Mouse (Mus musculus) urinary bladder, adult 2 months (tissue): ENCODE measurements around the gene Samd4b. TPM values are rescaled to one million over a fixed set of nuclear protein-coding genes. Genes with fewer than 3 reads are reported as not detected.

Source experiments
- DNase-seq: peaks from one replicate; pipeline ENCODE4 v3.0.0; 2022; ENCODE audit warnings: low spot score
- polyA plus RNA-seq: library from polyadenylated mRNA; depleted of rRNA; stranded (reverse); fragments of >200 nt; gene quantifications from 2 replicates; pipeline ENCODE4 v1.2.3, GENCODE M21; 2012

Samd4b gene
- polyA plus RNA-seq, 1 experiment, result 49.9 TPM

DNA sequence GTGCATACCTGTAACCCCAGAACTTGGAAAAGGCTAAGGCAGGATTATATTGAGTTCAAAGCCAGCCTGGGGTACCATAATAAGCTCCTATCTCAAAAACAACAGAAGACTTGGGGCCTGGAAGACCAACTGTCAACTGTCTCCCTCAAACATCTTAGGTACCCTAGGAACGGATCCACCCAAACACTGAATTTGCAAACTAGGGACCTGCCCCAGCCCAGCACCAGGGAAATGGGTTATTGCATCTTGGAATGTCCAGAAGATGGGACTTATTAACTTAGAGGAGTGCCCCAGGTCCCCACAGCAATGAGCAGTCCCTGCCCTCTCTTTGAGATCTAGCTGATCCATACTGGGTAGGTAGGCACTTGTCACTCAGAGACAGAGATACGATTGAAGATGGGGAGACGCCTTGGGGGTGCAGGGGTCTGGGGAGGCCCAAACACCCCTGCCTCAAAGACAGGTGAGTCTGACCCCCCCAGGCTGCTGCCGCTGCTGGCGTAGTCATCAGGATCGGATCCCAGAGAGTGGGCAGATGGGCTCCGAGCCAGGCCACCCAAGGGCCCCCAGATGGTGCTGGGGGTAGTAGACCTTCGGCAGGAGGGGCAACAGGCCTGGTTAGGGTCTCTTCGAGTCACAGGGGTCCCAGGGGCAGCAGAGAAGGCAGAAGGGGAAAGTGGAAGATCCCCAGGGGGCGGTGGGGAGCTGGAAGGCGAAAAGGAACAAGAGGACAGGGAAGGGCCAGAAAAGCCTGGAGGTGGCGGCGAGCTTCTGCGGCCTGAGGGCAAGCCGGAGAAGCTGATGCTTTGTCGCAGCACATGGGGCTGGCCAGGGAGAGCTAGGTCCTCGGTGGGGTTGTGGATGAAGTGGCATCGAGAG, 220.5 kb downstream of the Samd4b start:
- DNase-seq, result no peak

DNA sequence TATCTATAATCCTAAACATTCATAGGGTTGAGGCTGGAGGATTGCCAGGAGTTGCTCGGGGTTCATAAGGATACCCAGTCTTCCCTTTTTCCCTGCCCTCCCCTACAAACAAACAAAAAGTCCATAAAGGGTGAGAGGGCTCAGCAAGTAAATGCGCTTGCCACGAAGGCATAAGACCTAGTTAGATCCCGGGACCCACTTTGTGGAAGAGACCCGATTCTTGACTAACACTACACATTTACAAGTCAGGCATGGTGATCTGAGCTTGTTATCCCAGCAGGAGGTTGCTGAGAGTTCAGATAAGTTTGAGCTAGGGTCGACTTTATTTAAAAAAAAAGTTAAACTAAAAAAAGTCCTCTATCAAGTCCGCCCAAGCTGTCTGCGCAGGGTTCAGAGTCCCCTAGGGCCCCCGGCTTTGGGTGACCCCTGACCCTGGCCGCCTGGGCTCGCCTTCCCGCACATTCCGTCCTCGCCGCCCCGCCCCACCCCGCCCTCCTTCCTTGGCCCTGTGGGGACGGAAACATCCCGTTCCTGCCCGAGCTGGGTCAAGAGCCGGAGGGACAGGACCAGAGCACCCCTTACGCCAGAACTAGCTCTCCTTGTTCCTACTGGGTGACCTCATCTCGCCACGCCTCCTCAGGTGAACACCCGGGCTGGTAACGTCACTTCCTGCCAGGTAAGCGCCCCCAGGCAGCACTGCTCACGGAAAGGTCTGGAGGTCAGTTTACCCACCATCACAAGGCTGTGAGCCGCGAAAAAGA, 221.8 kb downstream of the Samd4b start:
- peak; percentile 76 for DNase-seq

DNA sequence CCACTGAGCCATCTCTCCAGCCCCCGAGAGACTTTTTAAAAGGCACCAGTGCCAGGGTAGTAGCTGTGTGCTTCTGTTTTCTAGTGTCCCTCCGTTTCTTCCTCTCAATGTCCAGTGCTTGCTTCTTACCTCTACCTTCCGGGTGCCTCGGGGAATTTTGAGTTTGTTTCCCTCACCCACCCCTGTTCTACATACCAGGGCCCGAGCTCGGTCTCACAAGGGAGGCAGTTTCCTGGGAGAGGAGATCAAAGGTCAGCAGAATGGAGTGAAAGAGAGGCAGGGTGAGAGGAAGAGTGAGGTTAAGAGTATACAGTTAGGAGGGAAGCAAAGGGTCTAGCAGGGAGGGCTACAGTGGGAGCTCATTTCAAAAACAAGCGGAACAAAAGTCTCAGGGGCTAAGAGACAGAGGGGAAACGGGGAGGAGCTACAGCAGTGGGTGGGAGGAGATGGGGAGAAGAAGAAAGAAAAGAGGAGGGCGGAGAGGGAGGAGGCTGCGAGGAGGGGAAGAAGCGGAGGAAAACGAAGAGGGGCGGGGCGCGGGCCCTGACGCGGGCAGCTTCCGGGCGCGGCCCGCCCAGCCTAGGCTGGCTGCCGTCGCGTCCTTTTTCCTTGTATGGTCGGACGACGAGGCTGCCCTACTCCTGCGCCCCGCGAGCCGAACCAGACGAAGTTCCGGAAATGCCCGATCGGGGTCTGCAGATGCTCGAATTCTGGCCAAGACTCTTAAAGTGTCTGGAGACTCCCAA, 222.6 kb downstream of the Samd4b start:
- DNase-seq, result peak; percentile 86

DNA sequence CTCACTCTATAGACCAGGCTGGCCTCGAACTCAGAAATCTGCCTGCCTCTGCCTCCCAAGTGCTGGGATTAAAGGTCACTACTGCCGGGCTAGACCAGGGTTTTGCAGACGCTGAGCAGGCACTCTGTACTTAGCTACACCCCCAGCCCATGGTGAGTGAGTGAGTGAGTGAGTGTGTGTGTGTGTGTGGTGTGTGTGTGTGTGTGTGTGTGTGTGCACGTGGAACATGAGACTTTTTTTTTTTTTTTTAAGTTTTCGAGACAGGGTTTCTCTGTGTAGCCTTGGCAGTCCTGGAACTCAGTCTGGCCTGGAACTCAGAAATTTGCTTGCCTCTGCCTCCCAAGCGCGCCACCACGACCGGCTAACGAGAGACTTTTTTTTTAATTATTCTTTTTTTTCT, 223.3 kb downstream of the Samd4b start:
- DNase-seq, result no peak

DNA sequence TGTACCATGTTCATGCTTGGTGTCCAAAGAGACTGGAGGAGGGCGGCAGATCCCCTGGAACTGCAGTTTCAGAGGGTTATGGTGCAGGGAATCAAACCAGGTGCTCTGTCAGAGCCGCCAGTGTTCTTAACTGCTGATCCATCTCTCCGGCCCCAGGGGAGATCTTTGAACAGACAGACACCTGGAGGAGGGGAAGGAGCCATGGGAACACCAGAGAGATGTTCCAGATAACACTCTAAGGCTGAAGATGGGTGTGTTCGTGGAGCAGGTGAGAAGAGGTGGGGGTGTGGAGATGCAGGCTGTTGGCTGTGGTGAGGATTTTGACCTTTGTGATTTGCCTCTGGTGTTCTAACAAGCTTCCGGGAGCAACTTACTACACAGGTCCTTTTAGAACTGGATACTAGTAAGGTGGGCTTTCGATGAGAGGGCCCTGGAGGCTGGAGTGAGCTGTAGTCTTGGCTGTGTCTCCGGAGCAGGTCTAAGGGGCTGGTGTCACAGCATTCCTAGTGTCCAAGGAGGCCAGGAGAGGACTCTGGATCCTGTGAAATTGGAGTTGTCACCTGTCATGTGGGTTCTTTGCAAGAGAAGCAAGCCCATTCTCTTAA, 224.0 kb downstream of the Samd4b start:
- DNase-seq, result no peak

DNA sequence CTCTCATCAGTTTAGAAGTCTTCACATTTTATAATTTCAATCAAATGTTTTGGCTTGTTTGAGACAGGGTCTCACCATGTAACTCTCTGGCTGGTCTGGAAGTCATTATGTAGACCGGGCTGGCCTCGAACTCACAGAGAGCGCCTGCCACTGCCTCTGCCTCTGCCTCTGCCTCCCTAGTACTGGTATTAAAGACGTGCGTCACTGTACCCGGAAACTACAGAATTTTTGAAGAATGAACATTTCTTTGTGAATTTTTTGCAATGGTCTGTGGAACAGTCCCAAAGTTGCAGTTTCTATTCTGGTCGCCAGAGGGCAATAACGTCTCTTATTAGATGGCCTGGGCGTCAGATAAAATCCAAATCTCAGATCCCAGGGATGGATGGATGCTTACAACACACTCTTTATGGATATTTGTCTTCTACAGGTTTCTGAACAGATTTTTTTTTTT, 224.8 kb downstream of the Samd4b start:
- no peak for DNase-seq

DNA sequence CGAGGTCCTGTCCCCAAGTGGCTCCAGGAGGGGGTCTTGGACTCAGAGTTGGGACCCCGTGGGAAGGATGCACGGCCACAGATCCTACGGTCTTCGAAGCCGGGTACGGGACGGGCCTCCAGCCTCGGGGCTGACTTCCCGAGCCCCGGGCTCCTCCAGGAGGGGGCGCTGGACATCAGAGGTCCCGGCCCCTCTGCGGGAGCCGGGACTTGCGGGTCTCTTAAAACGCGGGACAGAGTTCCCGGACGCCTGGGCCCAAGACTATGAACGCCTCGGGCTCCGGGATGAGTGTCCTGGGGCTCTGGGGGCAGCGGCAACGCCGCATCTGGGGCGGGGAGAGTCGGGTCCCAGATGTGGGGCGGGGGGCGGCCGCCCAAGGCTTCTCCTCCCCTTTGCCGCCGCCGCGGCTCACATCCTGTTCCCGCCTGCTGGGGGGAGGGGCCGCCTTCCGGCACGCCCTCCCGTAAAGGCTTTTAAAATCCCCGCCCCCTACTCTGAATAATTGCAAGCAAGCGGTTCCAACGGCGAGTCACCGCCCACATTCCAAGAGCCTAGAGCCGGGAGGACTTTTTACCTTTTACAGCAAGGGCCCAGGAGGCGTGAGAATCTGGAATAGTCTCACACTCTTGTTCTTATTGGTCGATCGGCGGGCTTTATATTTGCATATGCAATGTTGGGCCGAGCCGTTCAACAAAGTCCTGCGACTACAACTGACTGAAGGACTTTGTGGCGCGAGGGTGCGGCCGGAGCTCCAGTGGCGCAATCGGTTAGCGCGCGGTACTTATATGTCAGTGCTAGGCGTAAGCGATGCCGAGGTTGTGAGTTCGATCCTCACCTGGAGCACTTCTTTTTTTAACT, 225.5 kb downstream of the Samd4b start, which contains the start of gene Plekhg2:
Gene Plekhg2, minus strand, starts transcription at position 349 of the 858 bp plus-strand sequence.
- peak; percentile 99 for DNase-seq

DNA sequence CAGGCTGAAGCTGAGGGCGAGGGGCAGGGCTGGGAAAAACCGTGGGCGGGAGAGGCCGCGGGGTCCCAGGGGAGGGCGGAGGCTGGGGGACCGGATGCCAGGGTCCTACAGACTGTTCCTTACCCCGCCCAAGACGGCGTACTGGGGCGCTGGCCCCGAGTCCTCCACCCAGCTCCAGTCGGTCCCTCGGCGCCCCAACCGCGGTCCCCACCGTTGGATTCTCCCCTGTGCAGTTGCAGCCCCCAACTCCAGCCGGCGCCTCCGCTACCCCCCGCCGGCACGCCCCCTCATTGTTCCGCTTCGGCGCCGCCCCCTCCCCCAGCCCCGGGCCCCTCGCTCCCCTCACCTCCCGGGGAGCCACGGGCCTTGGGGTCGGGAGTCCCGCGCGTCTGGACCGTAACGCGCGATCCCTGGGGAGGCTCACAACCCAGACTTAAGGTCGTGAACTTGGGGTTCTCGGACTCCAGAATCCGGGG, 226.4 kb downstream of the Samd4b start:
- peak; percentile 52 for DNase-seq

DNA sequence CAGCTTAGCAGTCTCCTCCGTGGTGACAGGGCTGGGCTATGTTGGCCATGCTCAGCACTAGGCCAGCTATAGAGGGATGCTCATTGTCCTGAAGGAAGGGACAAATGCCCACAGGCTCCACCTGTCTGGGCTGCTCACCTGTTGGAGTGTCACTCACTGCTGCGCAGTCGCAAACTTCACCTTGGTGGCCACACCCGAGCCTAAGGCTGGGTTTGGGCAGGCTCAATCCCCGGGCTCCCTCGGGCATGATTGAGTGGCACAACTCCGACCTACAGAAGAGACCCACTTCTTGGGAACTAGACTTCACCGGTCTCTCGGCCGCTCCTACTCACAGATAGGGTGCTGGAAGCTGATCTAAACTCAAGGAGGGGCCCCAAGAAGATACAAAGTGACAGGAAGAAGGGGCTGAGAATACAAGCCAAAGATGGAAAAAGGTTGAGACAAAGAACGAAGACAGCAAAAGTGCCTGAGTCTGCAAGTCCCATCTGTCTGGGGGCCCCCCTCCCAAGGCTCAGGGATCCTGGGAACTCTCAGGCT, 226.9 kb downstream of the Samd4b start:
- peak; percentile 50 for DNase-seq

DNA sequence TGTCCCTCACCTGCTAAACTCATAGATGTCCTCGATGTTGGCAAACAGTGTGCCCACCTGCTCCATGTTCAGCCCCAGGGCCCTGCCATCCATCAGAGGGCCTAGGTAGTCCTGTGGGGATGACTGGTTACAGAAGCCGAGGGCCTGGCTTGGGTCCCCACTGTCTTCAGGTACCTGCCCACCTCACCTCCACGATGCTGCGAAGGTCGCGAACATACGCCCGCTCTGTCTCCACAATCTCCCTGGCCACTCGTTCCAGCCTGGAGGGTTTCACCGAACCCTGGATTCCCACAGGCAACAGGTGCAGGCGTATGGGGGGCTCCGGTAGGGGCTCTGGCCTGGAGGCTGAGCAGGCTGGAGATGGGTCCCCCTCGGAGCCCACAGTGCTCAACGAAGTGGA, 227.9 kb downstream of the Samd4b start:
- no peak for DNase-seq

DNA sequence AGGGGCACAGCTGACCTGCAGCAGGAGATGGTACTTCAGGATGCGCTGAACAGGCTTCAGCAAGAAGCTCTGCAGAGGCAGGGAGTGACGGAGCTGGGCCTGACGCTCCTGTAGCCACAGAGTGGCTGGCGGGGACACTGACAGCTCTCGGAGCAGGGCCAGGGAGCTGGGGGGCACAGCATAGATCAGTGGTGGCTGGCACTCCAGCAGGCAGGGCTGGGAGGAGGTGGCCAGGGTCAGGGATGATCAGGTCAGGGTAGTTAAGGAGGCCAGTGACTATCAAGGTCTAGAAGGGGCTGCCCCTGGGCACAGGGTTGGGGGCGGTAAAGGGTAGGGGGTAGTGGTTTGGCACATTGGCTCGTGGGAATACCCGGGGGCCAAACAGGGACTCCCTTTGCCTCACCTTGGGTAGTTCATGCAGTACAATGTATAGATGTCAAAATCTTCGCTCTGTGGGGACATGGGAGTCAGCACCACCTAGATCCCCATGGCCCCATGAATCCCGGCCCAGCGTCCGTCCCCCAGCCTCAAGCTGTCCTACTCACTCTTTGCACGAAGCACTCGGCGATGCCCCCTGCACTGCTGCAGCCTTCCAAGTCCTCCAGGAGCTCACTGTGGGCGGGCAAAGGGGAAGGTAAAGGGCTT, 229.5 kb downstream of the Samd4b start:
- DNase-seq, result no peak

DNA sequence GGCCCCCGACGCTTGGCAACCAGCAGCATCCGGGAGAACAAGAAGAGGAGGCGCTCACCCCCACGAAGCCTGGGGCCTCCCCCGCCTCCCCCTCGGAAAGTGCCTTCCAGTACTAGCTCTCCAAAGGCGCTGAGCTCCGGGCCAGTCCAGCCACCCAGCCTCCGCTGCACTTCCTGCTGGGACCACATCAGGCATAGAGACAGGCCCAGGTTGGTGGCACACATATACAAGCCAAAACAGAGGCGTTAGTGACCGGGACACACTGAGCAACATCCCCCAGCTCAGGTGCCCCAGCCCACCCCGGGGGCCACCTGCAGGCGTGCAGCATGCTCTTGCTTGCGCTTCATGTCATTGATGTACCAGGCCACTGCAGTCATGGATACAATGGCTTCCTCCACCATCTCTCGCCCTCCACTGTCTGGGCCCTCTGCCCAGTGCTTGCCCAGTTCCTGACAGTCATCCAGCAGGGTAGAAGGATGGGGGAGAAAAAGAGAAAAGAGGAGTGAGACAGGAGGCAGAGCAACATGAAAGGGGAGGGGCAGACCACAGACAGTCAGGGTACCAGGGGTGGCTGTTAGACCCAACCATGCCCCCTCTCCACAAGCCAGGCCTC, 230.2 kb downstream of the Samd4b start:
- DNase-seq, result no peak

DNA sequence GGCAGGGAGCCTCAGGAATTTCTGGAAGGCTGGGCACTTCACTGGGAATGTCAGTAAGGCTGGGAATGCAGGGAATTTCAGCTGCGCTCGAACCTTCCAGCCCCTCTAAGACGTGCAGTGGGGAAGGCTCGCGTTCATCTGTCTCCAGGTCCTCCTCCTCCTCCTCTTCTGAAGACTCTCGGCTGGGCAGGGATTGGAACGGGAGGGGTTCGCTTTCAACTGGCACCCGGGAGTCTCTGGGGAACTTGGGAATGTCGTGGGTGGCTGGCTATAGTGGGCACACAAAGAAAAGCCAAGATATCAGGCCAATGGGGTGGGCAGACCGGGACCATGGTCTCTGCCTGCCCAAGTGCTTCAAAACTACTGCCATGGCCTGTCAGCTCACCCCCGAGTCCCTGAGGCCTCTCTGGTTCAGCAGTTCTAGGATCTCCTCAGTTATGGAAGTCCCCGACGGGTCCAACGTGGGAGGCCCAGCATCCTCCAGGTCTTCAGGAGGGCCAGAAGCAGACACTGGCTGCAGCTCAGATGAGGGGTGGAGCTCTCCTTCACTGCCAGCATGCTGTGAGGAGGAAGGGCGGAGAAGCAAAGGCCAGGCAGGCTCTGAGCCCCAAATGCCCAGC, 235.4 kb downstream of the Samd4b start:
- no peak for DNase-seq

DNA sequence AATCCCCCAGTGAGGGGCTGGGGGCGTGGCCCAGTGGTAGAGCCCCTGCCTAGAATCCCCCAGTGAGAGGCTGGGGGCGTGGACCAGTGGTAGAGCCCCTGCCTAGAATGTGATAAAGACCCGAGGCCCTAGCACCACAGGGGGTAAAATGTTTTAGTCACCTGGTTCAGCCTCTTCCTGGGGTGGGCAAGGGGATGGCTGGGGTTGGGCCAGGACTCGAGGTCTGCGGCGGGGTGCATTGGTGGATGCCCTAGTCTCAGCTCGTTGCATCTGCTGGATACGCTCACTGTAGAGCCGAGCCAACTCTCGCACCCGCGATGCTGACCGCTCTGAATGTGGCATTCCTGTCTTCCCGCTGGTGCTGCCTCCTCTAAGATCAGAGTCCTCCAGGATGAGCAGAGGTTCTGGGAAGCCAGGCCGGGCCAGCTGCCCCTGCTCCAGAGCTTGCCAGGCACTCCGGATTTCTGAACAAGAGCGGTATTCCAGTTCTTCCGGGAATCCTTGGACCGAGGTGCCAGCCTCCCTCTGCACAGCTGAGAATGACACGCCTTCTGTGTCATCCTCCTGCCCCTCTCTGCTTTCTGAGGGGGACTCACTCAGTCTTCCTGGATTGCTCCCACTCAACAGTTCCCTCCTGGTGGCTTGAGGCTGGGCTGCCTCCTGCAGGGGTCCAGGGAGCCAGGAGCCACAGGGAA, 236.2 kb downstream of the Samd4b start:
- no peak for DNase-seq

DNA sequence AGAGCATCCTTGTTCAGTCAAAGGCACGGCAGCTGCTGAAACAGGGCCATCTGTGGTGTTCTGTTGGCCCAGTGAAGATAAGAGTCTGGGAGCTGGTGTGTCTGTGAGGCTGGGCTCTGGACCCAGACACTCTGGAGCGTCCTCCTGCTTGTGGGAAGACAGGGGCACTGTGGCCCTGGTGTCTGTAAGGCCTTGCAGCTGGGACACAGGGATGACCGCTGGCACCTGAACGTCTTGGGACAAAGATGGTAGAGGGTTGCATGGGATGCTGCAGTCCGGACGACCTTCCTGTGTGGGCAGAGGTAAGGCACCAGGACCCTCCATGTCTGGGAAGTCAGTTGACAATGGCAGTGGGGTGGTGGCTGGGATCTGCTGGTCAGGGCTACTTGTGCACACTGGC, 237.7 kb downstream of the Samd4b start:
- DNase-seq, result no peak

DNA sequence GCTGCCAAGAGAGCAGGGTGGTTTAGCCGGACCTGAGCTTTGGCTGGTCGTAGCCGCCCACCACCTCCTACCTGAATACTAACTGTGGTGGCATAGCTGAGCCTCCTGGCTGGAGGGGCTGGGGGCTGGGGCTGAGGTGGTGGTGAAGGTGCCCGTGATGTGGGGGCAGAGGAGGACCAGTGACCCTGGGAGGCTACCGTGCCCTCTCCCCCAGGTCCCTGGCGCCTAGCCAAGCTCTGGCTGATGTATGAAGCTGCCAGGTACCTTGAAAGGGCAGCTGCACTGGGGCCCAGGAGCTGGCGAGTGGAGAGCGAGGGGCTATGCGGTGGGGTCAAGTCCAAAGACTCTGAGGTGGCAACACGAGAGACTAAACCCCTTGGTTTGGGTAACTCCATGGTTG, 238.1 kb downstream of the Samd4b start:
- no peak for DNase-seq

DNA sequence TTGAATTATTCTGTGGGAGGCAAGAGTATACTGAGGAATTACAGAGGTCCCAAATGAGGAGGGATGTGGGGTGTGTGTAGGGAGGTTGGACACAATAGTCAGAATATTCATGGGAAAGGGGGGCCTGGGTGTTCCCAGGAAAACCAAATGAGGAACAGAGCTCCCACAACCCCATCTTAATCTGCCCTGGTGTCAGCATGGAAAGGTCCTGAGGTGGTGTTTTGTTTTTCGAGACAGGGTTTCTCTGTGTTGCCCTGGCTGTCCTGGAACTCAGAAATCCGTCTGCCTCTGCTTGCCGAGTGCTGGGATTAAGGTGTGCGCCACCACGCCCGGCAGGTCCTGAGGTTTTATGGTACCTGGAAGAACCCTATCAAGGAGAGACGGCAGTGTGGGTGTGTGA, 239.5 kb downstream of the Samd4b start:
- DNase-seq, result no peak

DNA sequence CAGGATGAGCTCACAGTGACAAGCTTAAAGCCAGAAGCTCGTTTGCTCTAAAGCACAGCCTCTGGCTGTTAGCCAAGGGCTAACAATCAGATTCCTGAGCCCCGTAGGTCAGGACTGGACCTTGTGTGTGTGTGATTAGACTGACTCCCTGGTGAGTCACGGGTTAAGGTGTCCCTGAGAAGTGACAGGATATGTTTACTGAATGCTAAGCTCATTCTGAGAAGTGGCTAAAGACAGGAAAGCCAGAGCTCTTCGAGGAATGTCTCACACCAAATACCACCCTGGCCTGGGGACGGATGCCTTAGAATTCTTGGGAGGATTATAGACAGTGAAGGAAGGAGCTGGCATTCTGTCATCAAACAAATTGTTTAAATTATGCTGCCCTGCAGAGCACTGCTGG, 240.0 kb downstream of the Samd4b start:
- no peak for DNase-seq
